Mouse (Mus musculus) heart, embryonic 14.5 days (tissue): ENCODE measurements around the gene Ddx27. TPM values are rescaled to one million over a fixed set of nuclear protein-coding genes. Genes with fewer than 3 reads are reported as not detected.

Experiments
- ATAC-seq: fragments of 200-750 bp; cut with Nextera tagmentation; 2 replicates; pipeline ENCODE4 v1.8.0; 2017; ENCODE audit warnings: low read depth, moderate TSS enrichment; ENCODE audit not compliant: insufficient number of reproducible peaks, insufficient read depth, low FRiP score
- H3K27ac ChIP-seq, 2 experiments: fragments of 200-500 bp in 1 of 2; fragments of 300-500 bp in 1 of 2; sonication (generic) in 1 of 2; replicated peaks in 1 of 2; 2 replicates each; pipeline ENCODE4 v1.5.1; 2012 to 2014; ENCODE audit warnings: low read depth in 2 of 2, low read length in 2 of 2, control low read depth in 1 of 2, mild to moderate bottlenecking in 1 of 2, mixed read lengths in 1 of 2; ENCODE audit not compliant: control insufficient read depth in 1 of 2, insufficient read depth in 1 of 2
- H3K27me3 ChIP-seq: fragments of 300-500 bp; sonication (generic); 2 replicates; pipeline ENCODE4 v1.6.1; 2014; ENCODE audit warnings: mild to moderate bottlenecking, low read length, control low read depth; ENCODE audit not compliant: control insufficient read depth, insufficient read depth
- H3K36me3 ChIP-seq: fragments of 300-500 bp; sonication (generic); 2 replicates; pipeline ENCODE4 v1.6.1; 2014; ENCODE audit warnings: mild to moderate bottlenecking, control low read depth, low read length, mixed read lengths; ENCODE audit not compliant: control insufficient read depth, insufficient read depth
- H3K4me1 ChIP-seq, 2 experiments: fragments of 200-500 bp in 1 of 2; fragments of 300-500 bp in 1 of 2; sonication (generic) in 1 of 2; 2 replicates each; pipeline ENCODE4 v1.6.1; 2012 to 2014; ENCODE audit warnings: low read length in 2 of 2, control low read depth in 1 of 2, mixed read lengths in 1 of 2; ENCODE audit not compliant: control insufficient read depth in 2 of 2, insufficient read depth in 2 of 2
- H3K4me2 ChIP-seq: fragments of 300-500 bp; sonication (generic); 2 replicates; pipeline ENCODE4 v1.6.1; 2014; ENCODE audit warnings: mild to moderate bottlenecking, low read length
- H3K4me3 ChIP-seq, 2 experiments: fragments of 200-500 bp in 1 of 2; fragments of 300-500 bp in 1 of 2; sonication (generic) in 1 of 2; 2 replicates each; pipeline ENCODE4 v1.5.1; 2012 to 2014; ENCODE audit warnings: low read length in 2 of 2, mild to moderate bottlenecking in 2 of 2, control low read depth in 1 of 2, low read depth in 1 of 2, moderate library complexity in 1 of 2; ENCODE audit not compliant: control insufficient read depth in 1 of 2, insufficient read depth in 1 of 2
- H3K9ac ChIP-seq: fragments of 300-500 bp; sonication (generic); 2 replicates; pipeline ENCODE4 v1.6.1; 2014; ENCODE audit warnings: mild to moderate bottlenecking, low read length
- H3K9me3 ChIP-seq: fragments of 300-500 bp; sonication (generic); 2 replicates; pipeline ENCODE4 v1.6.1; 2016; ENCODE audit warnings: low read length, control low read depth; ENCODE audit not compliant: control insufficient read depth
- WGBS: fragments of 180-500 bp; shearing (Covaris S2); extraction: QIAGEN DNeasy Blood & Tissue Kit; methylation state at CpG from one replicate; pipeline ENCODE4 v1.1.7; 2014; 5-methylcytosine and 5-hydroxymethylcytosine counted together
- polyA plus RNA-seq: library from polyadenylated mRNA; unstranded; fragments of >200 nt; fragmentation: Nextera tagmentation; extraction: Ambion mirVana; gene quantifications from 2 replicates; pipeline ENCODE4 v1.2.1, GENCODE M21; 2014

Gene Ddx27
- polyA plus RNA-seq, 1 experiment from 2014 or later = 22.2 TPM

GRCm38 (mm10) chr2:167063906-167064496 is 49.0 kb downstream of the Ddx27 start:
- peaks cover 31% of the 10 kb centered on the region for H3K36me3 ChIP-seq
- peak overlapping the region; percentile 92 to 97 for H3K4me3 ChIP-seq
- peaks cover 14 to 29% of the 10 kb centered on the region in 2 experiments for H3K4me1 ChIP-seq
- H3K4me2 ChIP-seq = peak overlapping the region; percentile 87
- H3K9me3 ChIP-seq = no peaks in the 10 kb centered on the region
- 4% methylated on average over 7 of the region's 7 CpGs for WGBS
- H3K27ac ChIP-seq = peak overlapping the region; percentile 87 to 97
- peak overlapping the region; percentile 92 for H3K9ac ChIP-seq
- H3K27me3 ChIP-seq = no peaks in the 10 kb centered on the region
- no peak for ATAC-seq

- WGBS = 25% methylated on average over 9 of the region's 9 CpGs
- peaks cover 14 to 29% of the 10 kb centered on the region in 2 experiments for H3K4me1 ChIP-seq
- peak overlapping the region; percentile 92 for H3K9ac ChIP-seq
- ATAC-seq = no peak
- H3K27me3 ChIP-seq = no peaks in the 10 kb centered on the region
- peak overlapping the region; percentile 87 for H3K4me2 ChIP-seq
- peaks cover 26% of the 10 kb centered on the region for H3K36me3 ChIP-seq
- peak overlapping the region; percentile 38 to 49; a peak in 3 of 4 replicates for H3K27ac ChIP-seq
- H3K9me3 ChIP-seq = no peaks in the 10 kb centered on the region
- H3K4me3 ChIP-seq = peak overlapping the region; percentile 35 to 92
These were observed 49.8 kb downstream of the Ddx27 start for GRCm38 (mm10) chr2:167064601-167065295.

GRCm38 (mm10) chr2:167066031-167066430 is 51.0 kb downstream of the Ddx27 start:
- Histone ChIP-seq H3K36me3 (peaks cover 23% of the 10 kb centered on the region), H3K27ac (no peak overlapping the region), H3K27me3 (no peaks in the 10 kb centered on the region), H3K9me3 (no peaks in the 10 kb centered on the region), H3K4me3 (no peak overlapping the region), H3K9ac (no peak overlapping the region), H3K4me2 (no peak overlapping the region), H3K4me1 (peaks cover 19 to 29% of the 10 kb centered on the region in 2 experiments)
- ATAC-seq = no peak
- WGBS = 67% methylated on average over 1 of the region's 1 CpGs

GRCm38 (mm10) chr2:167066528-167067516 is 51.8 kb downstream of the Ddx27 start:
- Histone ChIP-seq H3K4me1 (peaks cover 14 to 22% of the 10 kb centered on the region in 2 experiments), H3K36me3 (peaks cover 23% of the 10 kb centered on the region), H3K27me3 (no peaks in the 10 kb centered on the region), H3K4me3 (no peak overlapping the region), H3K9me3 (no peaks in the 10 kb centered on the region), H3K27ac (no peak overlapping the region), H3K4me2 (no peak overlapping the region), H3K9ac (no peak overlapping the region)
- no peak for ATAC-seq
- WGBS = 39% methylated on average over 6 of the region's 6 CpGs

GRCm38 (mm10) chr2:167067575-167067974 is 52.6 kb downstream of the Ddx27 start:
- 41% methylated on average over 6 of the region's 6 CpGs for WGBS
- Histone ChIP-seq H3K9me3 (no peaks in the 10 kb centered on the region), H3K4me1 (peaks cover 13 to 19% of the 10 kb centered on the region in 2 experiments), H3K9ac (no peak overlapping the region), H3K4me3 (no peak overlapping the region), H3K27ac (no peak overlapping the region), H3K4me2 (no peak overlapping the region), H3K27me3 (no peaks in the 10 kb centered on the region), H3K36me3 (peaks cover 23% of the 10 kb centered on the region)
- ATAC-seq = no peak

- no peak overlapping the region for H3K27ac ChIP-seq
These were observed 55.3 kb downstream of the Ddx27 start for GRCm38 (mm10) chr2:167070341-167070740.

GRCm38 (mm10) chr2:167071266-167071640 is 56.3 kb downstream of the Ddx27 start:
- 19% methylated on average over 12 of the region's 12 CpGs for WGBS

More at GRCm38 (mm10) chr2:167070341-167070740, 55.3 kb downstream of the Ddx27 start:
- Histone ChIP-seq H3K9me3 (no peaks in the 10 kb centered on the region), H3K4me1 (peaks cover 8 to 11% of the 10 kb centered on the region in 2 experiments; a peak in 2 of 4 replicates), H3K36me3 (peaks cover 14% of the 10 kb centered on the region), H3K4me2 (no peak overlapping the region), H3K4me3 (no peak overlapping the region), H3K9ac (no peak overlapping the region), H3K27me3 (no peaks in the 10 kb centered on the region)
- ATAC-seq = no peak
- 35% methylated on average over 6 of the region's 6 CpGs for WGBS

More at GRCm38 (mm10) chr2:167071266-167071640, 56.3 kb downstream of the Ddx27 start:
- ATAC-seq = no peak
- peak overlapping the region; percentile 62 for H3K9ac ChIP-seq
- H3K27me3 ChIP-seq = no peaks in the 10 kb centered on the region
- H3K9me3 ChIP-seq = no peaks in the 10 kb centered on the region
- H3K27ac ChIP-seq = no peak overlapping the region
- H3K4me2 ChIP-seq = peak overlapping the region; percentile 61
- peaks cover 6 to 8% of the 10 kb centered on the region in 2 experiments; a peak in 2 of 4 replicates for H3K4me1 ChIP-seq
- H3K36me3 ChIP-seq = peaks cover 5% of the 10 kb centered on the region
- H3K4me3 ChIP-seq = peak overlapping the region; percentile 43 to 51
